18 mouse cellular contexts compared by ENCODE assay signal in the genomic region with DNA sequence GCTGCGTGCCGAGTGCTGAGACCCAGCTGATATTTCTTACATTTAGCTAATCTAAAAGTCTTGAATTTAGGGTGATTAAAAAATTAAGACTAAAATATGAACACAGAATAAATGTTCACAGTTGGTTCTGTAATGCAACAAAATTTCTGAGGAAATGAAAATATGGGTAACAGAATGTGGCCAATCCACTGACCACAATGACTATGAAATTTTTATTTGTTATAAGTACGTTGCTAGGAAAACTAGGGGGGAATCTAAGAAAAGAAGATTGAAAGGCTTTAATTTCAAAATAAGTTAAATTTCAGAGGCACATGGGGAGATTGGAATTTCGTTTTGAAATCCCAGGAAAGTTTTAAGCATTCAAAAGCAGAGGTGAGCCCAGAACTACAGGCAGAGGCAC. TPM values are rescaled to one million over a fixed set of nuclear protein-coding genes. Genes with fewer than 3 reads are reported as not detected.
"Had no signal": no experiment of that assay in that cellular context is flagged by ENCODE, and none has a peak within 500 bp of the region (broad histone marks: within the 10 kb centered on the region; RNA-seq: fewer than 3 reads in every experiment).

No protein-coding gene starts in this region.

- H3K4me2 ChIP-seq: limb, embryonic 12.5 days; liver, embryonic 13.5 days; lung, embryonic 15.5 days; neural tube, embryonic 13.5 days; stomach, embryonic 15.5 days had no signal

- H3K27me3 ChIP-seq: limb, embryonic 12.5 days had no signal

- H3K27ac ChIP-seq: limb, embryonic 12.5 days; liver, embryonic 13.5 days; lung, embryonic 15.5 days; macrophage; stomach, embryonic 15.5 days had no signal

- H3K9me3 ChIP-seq: limb, embryonic 12.5 days; liver, embryonic 13.5 days; lung, embryonic 15.5 days; neural tube, embryonic 13.5 days; stomach, embryonic 15.5 days had no signal

- ATAC-seq: liver, postnatal 0 days had no signal

- H3K9ac ChIP-seq: limb, embryonic 12.5 days; liver, embryonic 13.5 days; liver, postnatal 0 days; lung, embryonic 15.5 days; neural tube, embryonic 13.5 days; stomach, embryonic 15.5 days had no signal

- H3K36me3 ChIP-seq: limb, embryonic 12.5 days; liver, embryonic 13.5 days; lung, embryonic 15.5 days; neural tube, embryonic 13.5 days; stomach, embryonic 15.5 days had no signal

- DNase-seq: kidney, adult 8-10 months; kidney, postnatal 25 days; layer of hippocampus, adult 9-11 months; layer of hippocampus, postnatal 36 days; liver; liver, embryonic 13.5 days; liver, postnatal 0 days; lung, postnatal 14 days; right cerebral cortex, postnatal 14 days; thymus, adult 2 months; thymus, postnatal 25 days had no signal

- H3K4me3 ChIP-seq: limb, embryonic 12.5 days; liver, embryonic 13.5 days; lung, embryonic 15.5 days; neural tube, embryonic 13.5 days; stomach, embryonic 15.5 days had no signal

RNA-seq across cellular contexts. Expression of a gene that starts 8.3 kb away (rescaled TPM):
- polyA plus RNA-seq: liver, postnatal 0 days; macrophage; spleen, adult 2 months; testis, adult 2 months; thymus, adult 2 months had no signal
